ENCODE assay signal across 8 mouse cellular contexts in genomic region chrX:20060096-20060768, GRCm38 (mm10). TPM values are rescaled to one million over a fixed set of nuclear protein-coding genes. Genes with fewer than 3 reads are reported as not detected.
A peak's percentile ranks its signal among the peaks of the same experiment; 100 is the strongest.
DNase-seq lines count a peak whose midpoint lies in the region; ATAC-seq and TF ChIP-seq lines count a peak whose summit lies in the region.

No protein-coding gene starts in this region.

- H3K9ac ChIP-seq in forebrain, postnatal 0 days, result peak overlapping the region; percentile 22; the same call in 1 of the 2 replicates
- H3K9ac ChIP-seq in intestine, embryonic 15.5 days, result no peak overlapping the region
- H3K9ac ChIP-seq in lung, embryonic 16.5 days (ENCODE audit: low read length), result peak overlapping the region; percentile 56

- TF ChIP-seq CTCF in bone marrow macrophage, adult 2 months (IDR thresholded peaks at IDR 0.05; ENCODE audit: low read depth, low read length), result no peak
- peak; percentile 11; the same call in 1 of the 2 replicates for TF ChIP-seq CTCF in forebrain, postnatal 0 days (IDR thresholded peaks at IDR 0.05; ENCODE audit: low read depth)

- no peaks in the 10 kb centered on the region for H3K9me3 ChIP-seq in forebrain, postnatal 0 days (ENCODE audit: low read length)
- no peaks in the 10 kb centered on the region for H3K9me3 ChIP-seq in intestine, embryonic 15.5 days
- H3K9me3 ChIP-seq in lung, embryonic 16.5 days (ENCODE audit: control insufficient read depth, low read length), result no peaks in the 10 kb centered on the region

- H3K4me3 ChIP-seq in bone marrow macrophage, adult 2 months (ENCODE audit: insufficient read depth, low read length), result peak overlapping the region; percentile 88
- peak overlapping the region; percentile 44 for H3K4me3 ChIP-seq in forebrain, postnatal 0 days (ENCODE audit: low read depth, low read length)
- peak overlapping the region; percentile 44 for H3K4me3 ChIP-seq in intestine, embryonic 15.5 days (replicated peaks)
- H3K4me3 ChIP-seq in lung, embryonic 16.5 days (ENCODE audit: low read length), result peak overlapping the region; percentile 53

- peak overlapping the region; percentile 72 for H3K27ac ChIP-seq in bone marrow macrophage, adult 2 months (ENCODE audit: insufficient read depth, low read depth, low read length)
- H3K27ac ChIP-seq in forebrain, postnatal 0 days (ENCODE audit: low read depth, low read length), result no peak overlapping the region
- no peak overlapping the region for H3K27ac ChIP-seq in intestine, embryonic 15.5 days
- H3K27ac ChIP-seq in lung, embryonic 16.5 days (ENCODE audit: low read length), result no peak overlapping the region

- WGBS in forebrain, postnatal 0 days, result 29% methylated on average over 65 of the region's 65 CpGs
- 19% methylated on average over 65 of the region's 65 CpGs for WGBS in intestine, embryonic 15.5 days
- WGBS in lung, embryonic 16.5 days, result 14% methylated on average over 51 of the region's 65 CpGs

- H3K36me3 ChIP-seq in forebrain, postnatal 0 days (ENCODE audit: insufficient read depth), result no peaks in the 10 kb centered on the region
- H3K36me3 ChIP-seq in intestine, embryonic 15.5 days, result no peaks in the 10 kb centered on the region
- H3K36me3 ChIP-seq in lung, embryonic 16.5 days (ENCODE audit: control insufficient read depth, insufficient read depth, low read length), result no peaks in the 10 kb centered on the region

- H3K27me3 ChIP-seq in forebrain, postnatal 0 days (ENCODE audit: insufficient read depth, low read length), result no peaks in the 10 kb centered on the region
- 0 out of 2 replicates have a peak, but pooled peaks cover 6% of the 10 kb centered on the region for H3K27me3 ChIP-seq in intestine, embryonic 15.5 days (replicated peaks)
- no peaks in the 10 kb centered on the region; the same call in 1 of the 2 replicates for H3K27me3 ChIP-seq in lung, embryonic 16.5 days (ENCODE audit: control insufficient read depth, insufficient read depth, low read depth, low read length)

- H3K4me1 ChIP-seq in bone marrow macrophage, adult 2 months (ENCODE audit: control insufficient read depth, insufficient read depth, low read length), result peaks cover 9% of the 10 kb centered on the region
- no peaks in the 10 kb centered on the region for H3K4me1 ChIP-seq in forebrain, postnatal 0 days (ENCODE audit: insufficient read depth)
- no peaks in the 10 kb centered on the region for H3K4me1 ChIP-seq in intestine, embryonic 15.5 days (replicated peaks)
- no peaks in the 10 kb centered on the region for H3K4me1 ChIP-seq in lung, embryonic 16.5 days (replicated peaks; ENCODE audit: control insufficient read depth, insufficient read depth, low read length)

- peak overlapping the region; percentile 61 for H3K4me2 ChIP-seq in forebrain, postnatal 0 days (ENCODE audit: low read depth)
- peak overlapping the region; percentile 83 for H3K4me2 ChIP-seq in intestine, embryonic 15.5 days (replicated peaks)
- H3K4me2 ChIP-seq in lung, embryonic 16.5 days (ENCODE audit: low read depth, low read length), result peak overlapping the region; percentile 69

- peak; percentile 78 for ATAC-seq in forebrain, postnatal 0 days
- ATAC-seq in intestine, embryonic 15.5 days, result peak; percentile 60
- peak; percentile 62 for ATAC-seq in lung, embryonic 16.5 days (ENCODE audit: low read depth)

- TF ChIP-seq POLR2A in bone marrow macrophage, adult 2 months (IDR thresholded peaks at IDR 0.05; ENCODE audit: borderline replicate concordance, low read depth, low read length), result no peak

- DNase-seq in ovary, postnatal 36 days (ENCODE audit: low spot score), result peak; percentile 21
- DNase-seq in ovary, adult 18-20 months (ENCODE audit: low spot score), result no peak
- peak; percentile 20 for DNase-seq in forebrain, postnatal 0 days
- peak; percentile 6 for DNase-seq in right cerebral cortex, postnatal 25 days
- no peak for DNase-seq in layer of hippocampus, adult 9-10 months (ENCODE audit: low spot score)

RNA-seq across cellular contexts. Expression of gene Chst7, which starts 0.9 kb away (rescaled TPM):
- polyA plus RNA-seq in bone marrow macrophage, adult 2 months (2012; ENCODE audit: insufficient read depth, insufficient read length, missing spikeins), result 2.1 and 3.1 TPM in 2 replicates
- 5.8 and 9.9 TPM in 2 replicates for total RNA-seq in forebrain, postnatal 0 days (2014; rRNA removed)
- 5.9 and 6.8 TPM in 2 replicates for polyA plus RNA-seq in forebrain, postnatal 0 days (2015; fragmentation: Nextera tagmentation; extraction: Ambion mirVana)
- polyA plus RNA-seq in intestine, embryonic 15.5 days (2015; fragmentation: Nextera tagmentation; extraction: Ambion mirVana), result 3.7 TPM in 2 replicates
- polyA plus RNA-seq in lung, embryonic 16.5 days (2015; fragmentation: Nextera tagmentation; extraction: Ambion mirVana), result 7.3 and 7.4 TPM in 2 replicates

Comparison
In these comparisons a context has a peak if more than half of its experiments do, and no peak if none do; other contexts are left out.
1. DNase-seq: peak in ovary, postnatal 36 days (single experiment), forebrain, postnatal 0 days (single experiment) and right cerebral cortex, postnatal 25 days (single experiment); none in ovary, adult 18-20 months (single experiment) and layer of hippocampus, adult 9-10 months (single experiment).
2. Peak in every context shown above with its lines, with median percentiles within 50 percentile points of each other: H3K4me3 ChIP-seq, ATAC-seq and H3K4me2 ChIP-seq.